Mouse (Mus musculus): ENCODE measurements around the gene Elavl4. TPM values are rescaled to one million over a fixed set of nuclear protein-coding genes. Genes with fewer than 3 reads are reported as not detected.

The Elavl4 gene
- polyA plus RNA-seq, 1 experiment from 2014 or later, result 18.7 TPM

DNA sequence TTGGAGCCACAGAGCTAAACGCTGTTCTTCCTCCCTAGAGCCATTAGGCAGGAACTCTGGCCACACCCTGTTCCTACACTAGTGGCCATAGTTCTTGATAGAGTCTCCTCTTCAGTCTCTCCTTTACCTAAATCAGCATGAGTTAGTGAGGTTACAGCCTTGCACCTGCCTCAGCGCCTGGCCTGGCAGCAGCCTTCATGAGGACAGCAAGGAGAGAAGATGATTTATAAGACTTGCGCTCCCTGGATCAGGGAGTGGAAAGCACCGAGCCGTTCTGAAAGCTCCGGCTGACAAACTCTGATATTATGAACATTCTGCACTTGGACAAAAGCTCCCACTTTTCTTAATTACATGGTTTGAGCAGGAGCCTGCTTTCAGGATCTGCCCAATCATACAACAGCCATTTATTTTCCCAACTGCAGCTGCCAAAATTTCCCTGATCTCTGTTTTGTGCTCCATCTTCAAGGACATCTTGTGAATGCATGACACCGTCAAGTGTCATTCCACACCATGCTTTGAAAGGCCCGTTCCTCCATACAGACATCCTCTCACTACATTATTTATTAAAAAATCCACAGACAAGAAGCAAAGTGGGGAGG lies 87.3 kb downstream of the Elavl4 start:
- WGBS, result 69% methylated on average over 8 of the region's 8 CpGs

DNA sequence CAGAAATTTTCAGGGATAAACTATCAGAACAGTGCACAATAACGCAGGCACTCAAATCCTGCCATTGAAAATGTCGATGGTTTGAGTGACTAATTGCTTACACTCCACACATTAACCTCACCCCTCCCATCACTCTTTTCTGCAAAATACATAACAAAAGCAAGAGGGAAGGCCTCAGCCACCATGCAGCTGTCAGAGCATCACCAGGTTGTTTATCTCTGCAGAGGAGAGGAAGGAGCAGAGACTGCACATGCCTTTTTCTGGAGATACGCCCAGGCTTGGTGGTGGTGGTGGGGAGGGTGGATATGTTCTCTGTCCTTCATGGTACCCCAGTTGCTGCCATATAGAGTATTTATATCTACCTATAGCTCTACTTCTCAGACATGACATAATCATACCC lies 94.3 kb downstream of the Elavl4 start:
- ATAC-seq (ENCODE audit: insufficient number of reproducible peaks, low FRiP score, low TSS enrichment, low read depth), result no peak
- no peak overlapping the region for H3K4me2 ChIP-seq (replicated peaks)
- 49% methylated on average over 3 of the region's 3 CpGs for WGBS
- H3K4me3 ChIP-seq (replicated peaks), result no peak overlapping the region
- H3K4me1 ChIP-seq, result no peaks in the 10 kb centered on the region
- H3K36me3 ChIP-seq, result no peaks in the 10 kb centered on the region
- no peak overlapping the region for H3K9ac ChIP-seq
- no peak overlapping the region for H3K27ac ChIP-seq (replicated peaks)
- no peaks in the 10 kb centered on the region for H3K9me3 ChIP-seq (replicated peaks)
- H3K27me3 ChIP-seq, result no peaks in the 10 kb centered on the region

More for the DNA sequence above, 87.3 kb downstream of the Elavl4 start:
- no peak overlapping the region for H3K27ac ChIP-seq (replicated peaks)
- H3K4me2 ChIP-seq (replicated peaks), result no peak overlapping the region
- no peaks in the 10 kb centered on the region for H3K4me1 ChIP-seq
- H3K9me3 ChIP-seq (replicated peaks), result no peaks in the 10 kb centered on the region
- ATAC-seq (ENCODE audit: insufficient number of reproducible peaks, low FRiP score, low TSS enrichment, low read depth), result no peak
- H3K4me3 ChIP-seq (replicated peaks), result no peak overlapping the region
- H3K36me3 ChIP-seq, result no peaks in the 10 kb centered on the region
- no peak overlapping the region for H3K9ac ChIP-seq
- no peaks in the 10 kb centered on the region for H3K27me3 ChIP-seq

DNA sequence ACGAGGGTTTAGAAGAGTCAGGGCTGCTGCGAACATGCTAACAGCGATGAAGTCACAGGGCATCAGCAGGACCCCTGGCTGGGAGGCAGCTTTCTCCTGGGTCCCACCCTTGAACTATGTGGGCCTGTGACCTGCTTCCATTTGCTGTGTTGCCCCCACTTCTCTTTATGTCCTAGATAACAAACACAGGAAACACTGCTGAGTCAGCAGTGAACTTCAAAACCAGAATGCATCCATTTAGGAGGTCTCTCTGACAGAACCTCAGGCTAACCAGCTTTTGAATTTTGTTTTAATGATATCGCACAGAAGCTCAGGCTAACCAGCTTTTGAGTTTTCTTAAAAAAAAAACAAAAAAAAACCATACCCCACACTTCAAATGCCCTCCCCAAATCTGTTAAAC lies 96.1 kb downstream of the Elavl4 start:
- no peak overlapping the region for H3K4me2 ChIP-seq (replicated peaks)
- 87% methylated on average over 4 of the region's 4 CpGs for WGBS
- H3K9me3 ChIP-seq (replicated peaks), result no peaks in the 10 kb centered on the region
- no peak overlapping the region for H3K4me3 ChIP-seq (replicated peaks)
- H3K27me3 ChIP-seq, result no peaks in the 10 kb centered on the region
- no peaks in the 10 kb centered on the region for H3K36me3 ChIP-seq
- H3K9ac ChIP-seq, result no peak overlapping the region
- H3K4me1 ChIP-seq, result no peaks in the 10 kb centered on the region
- no peak for ATAC-seq (ENCODE audit: insufficient number of reproducible peaks, low FRiP score, low TSS enrichment, low read depth)
- H3K27ac ChIP-seq (replicated peaks), result no peak overlapping the region

DNA sequence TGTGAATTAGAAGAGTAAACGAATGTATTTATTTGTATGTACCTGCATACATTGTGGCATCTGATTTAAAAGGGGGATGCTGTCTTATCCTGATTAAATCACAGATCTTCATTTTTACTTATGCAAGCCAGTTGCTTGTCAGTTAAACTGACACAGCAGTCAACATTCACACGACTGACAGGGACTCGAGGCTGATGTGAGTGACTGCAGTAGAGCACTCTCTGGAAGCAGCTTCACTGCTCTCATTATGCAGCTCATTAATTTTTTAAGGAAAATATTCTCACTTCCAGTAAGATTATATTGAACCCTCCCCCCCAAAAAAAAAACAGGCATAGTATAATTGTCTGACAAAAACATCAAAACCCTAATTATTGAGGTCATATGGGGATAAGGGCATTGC lies 101.7 kb downstream of the Elavl4 start:
- ATAC-seq (ENCODE audit: insufficient number of reproducible peaks, low FRiP score, low TSS enrichment, low read depth), result no peak
- H3K4me3 ChIP-seq (replicated peaks), result no peak overlapping the region
- no peak overlapping the region for H3K27ac ChIP-seq (replicated peaks)
- H3K9me3 ChIP-seq (replicated peaks), result no peaks in the 10 kb centered on the region
- no peaks in the 10 kb centered on the region for H3K4me1 ChIP-seq
- no peak overlapping the region for H3K9ac ChIP-seq
- no peaks in the 10 kb centered on the region for H3K36me3 ChIP-seq
- H3K4me2 ChIP-seq (replicated peaks), result no peak overlapping the region
- no peaks in the 10 kb centered on the region for H3K27me3 ChIP-seq
- 65% methylated on average over 3 of the region's 3 CpGs for WGBS

DNA sequence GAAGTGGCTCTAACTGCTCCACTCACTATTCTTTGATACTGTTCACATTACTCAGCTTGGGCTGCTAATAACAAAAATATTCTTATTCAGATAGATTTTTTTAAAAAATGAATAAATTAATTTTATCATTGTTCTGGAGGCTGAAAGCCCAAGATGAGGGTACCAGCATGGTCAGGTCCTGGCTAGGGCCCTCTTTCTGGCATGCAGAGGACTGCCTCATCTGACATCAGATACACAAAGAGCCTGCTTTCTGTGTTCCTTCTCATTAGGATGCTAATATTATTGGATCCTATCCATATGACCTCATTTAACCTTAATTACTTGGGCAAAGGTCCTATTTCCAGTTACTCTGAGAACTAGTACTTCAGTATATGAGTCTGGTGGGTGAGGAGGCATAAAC lies 108.8 kb downstream of the Elavl4 start:
- H3K36me3 ChIP-seq, result no peaks in the 10 kb centered on the region
- no peaks in the 10 kb centered on the region for H3K9me3 ChIP-seq (replicated peaks)
- no peak overlapping the region for H3K4me2 ChIP-seq (replicated peaks)
- ATAC-seq (ENCODE audit: insufficient number of reproducible peaks, low FRiP score, low TSS enrichment, low read depth), result no peak
- no peak overlapping the region for H3K9ac ChIP-seq
- no peaks in the 10 kb centered on the region for H3K4me1 ChIP-seq
- H3K27me3 ChIP-seq, result no peaks in the 10 kb centered on the region
- no peak overlapping the region for H3K4me3 ChIP-seq (replicated peaks)
- H3K27ac ChIP-seq (replicated peaks), result no peak overlapping the region

DNA sequence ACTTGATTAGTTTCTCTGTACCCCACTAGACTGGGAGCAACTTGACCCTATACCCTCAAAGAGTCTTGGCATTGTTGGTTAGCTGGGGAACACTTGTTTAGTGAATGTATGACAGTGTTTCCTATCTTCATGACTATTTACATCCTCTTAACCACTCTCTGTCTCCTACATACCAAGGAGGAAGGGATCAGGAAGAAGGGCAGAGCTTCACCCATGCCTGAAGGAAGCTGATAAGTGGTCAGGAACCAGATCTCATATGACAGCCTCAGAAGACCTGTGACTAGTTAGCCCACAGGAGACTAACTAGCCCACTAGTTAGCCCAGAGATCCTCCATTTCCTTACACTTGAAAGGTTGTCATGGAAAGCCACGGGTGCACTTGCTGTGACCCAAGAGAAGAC lies 117.2 kb downstream of the Elavl4 start:
- no peaks in the 10 kb centered on the region for H3K27me3 ChIP-seq
- no peak overlapping the region for H3K9ac ChIP-seq
- no peaks in the 10 kb centered on the region for H3K4me1 ChIP-seq
- ATAC-seq (ENCODE audit: insufficient number of reproducible peaks, low FRiP score, low TSS enrichment, low read depth), result no peak
- no peaks in the 10 kb centered on the region for H3K9me3 ChIP-seq (replicated peaks)
- 85% methylated on average over 1 of the region's 1 CpGs for WGBS
- no peak overlapping the region for H3K4me2 ChIP-seq (replicated peaks)
- H3K36me3 ChIP-seq, result no peaks in the 10 kb centered on the region
- H3K27ac ChIP-seq (replicated peaks), result no peak overlapping the region
- no peak overlapping the region for H3K4me3 ChIP-seq (replicated peaks)

DNA sequence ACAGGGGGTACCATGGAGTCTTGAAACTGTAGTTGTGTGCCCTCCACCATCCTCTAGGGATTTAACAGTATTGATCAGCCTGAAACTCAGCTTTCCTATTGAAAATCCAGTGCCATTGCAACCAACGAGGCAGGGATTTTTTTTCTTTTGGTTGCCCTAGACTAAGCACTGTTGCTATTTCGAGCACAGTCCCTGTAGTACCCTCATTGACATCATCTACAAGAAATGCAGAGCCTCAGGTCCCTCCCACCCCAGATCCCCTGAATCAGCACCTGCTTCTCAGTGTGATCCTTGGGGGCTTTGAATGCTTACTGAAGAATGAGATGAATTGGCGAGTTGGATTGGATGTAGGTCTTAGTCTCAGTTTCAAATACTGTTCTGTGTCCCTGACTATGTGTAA lies 119.4 kb downstream of the Elavl4 start:
- ATAC-seq (ENCODE audit: insufficient number of reproducible peaks, low FRiP score, low TSS enrichment, low read depth), result peak; percentile 51; the same call in 1 of the 2 replicates
- WGBS, result 68% methylated on average over 3 of the region's 3 CpGs
- no peaks in the 10 kb centered on the region for H3K36me3 ChIP-seq
- no peak overlapping the region for H3K9ac ChIP-seq
- no peak overlapping the region for H3K27ac ChIP-seq (replicated peaks)
- no peaks in the 10 kb centered on the region for H3K4me1 ChIP-seq
- H3K27me3 ChIP-seq, result no peaks in the 10 kb centered on the region
- no peaks in the 10 kb centered on the region for H3K9me3 ChIP-seq (replicated peaks)
- H3K4me2 ChIP-seq (replicated peaks), result no peak overlapping the region
- H3K4me3 ChIP-seq (replicated peaks), result no peak overlapping the region

DNA sequence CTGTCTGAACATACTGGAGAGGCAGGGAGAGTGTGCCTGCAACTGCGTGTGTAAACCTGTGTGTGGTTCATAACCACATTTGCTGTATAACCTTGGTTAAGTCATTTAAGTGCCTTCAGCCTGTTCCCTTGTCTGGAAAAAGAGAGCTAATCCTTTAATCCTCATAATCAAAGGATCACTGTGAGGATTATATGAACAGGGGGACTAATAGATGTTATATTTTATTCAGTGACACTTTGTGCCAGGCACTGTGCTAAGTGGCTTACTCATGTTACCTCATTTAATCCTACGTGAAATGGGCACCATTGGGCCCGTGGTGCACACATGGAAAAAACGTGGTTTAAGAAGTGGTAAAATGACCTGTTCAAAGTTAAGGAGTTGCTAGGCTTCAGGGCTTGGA lies 119.9 kb downstream of the Elavl4 start:
- no peaks in the 10 kb centered on the region for H3K36me3 ChIP-seq
- no peak overlapping the region for H3K9ac ChIP-seq
- H3K4me1 ChIP-seq, result no peaks in the 10 kb centered on the region
- no peaks in the 10 kb centered on the region for H3K27me3 ChIP-seq
- H3K4me2 ChIP-seq (replicated peaks), result no peak overlapping the region
- H3K9me3 ChIP-seq (replicated peaks), result no peaks in the 10 kb centered on the region
- H3K4me3 ChIP-seq (replicated peaks), result no peak overlapping the region
- no peak overlapping the region for H3K27ac ChIP-seq (replicated peaks)
- 49% methylated on average over 4 of the region's 4 CpGs for WGBS
- 0 out of 2 replicates have a peak, but pooled peaks have one; percentile 22 for ATAC-seq (ENCODE audit: insufficient number of reproducible peaks, low FRiP score, low TSS enrichment, low read depth)

DNA sequence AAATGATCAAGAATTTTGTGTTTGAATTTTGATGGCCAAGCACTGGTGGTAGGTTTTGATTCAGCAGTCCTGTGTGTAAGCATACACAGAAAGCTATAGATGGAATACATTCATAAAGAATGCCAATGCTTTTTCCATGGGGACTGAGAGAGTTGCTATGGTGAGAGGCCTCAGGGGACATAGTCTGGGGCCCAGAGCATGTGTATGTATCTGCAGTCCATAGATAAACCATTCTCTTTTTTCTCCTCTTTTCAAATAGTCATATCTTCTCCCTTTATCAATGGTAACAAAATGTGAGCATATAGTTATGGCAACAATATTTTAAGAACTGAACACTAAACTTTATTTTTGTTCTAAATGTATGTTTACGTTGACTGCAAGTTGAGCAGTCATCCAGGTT lies 122.1 kb downstream of the Elavl4 start:
- H3K9me3 ChIP-seq (replicated peaks), result no peaks in the 10 kb centered on the region
- H3K4me3 ChIP-seq (replicated peaks), result no peak overlapping the region
- H3K4me2 ChIP-seq (replicated peaks), result no peak overlapping the region
- H3K27me3 ChIP-seq, result no peaks in the 10 kb centered on the region
- no peak overlapping the region for H3K9ac ChIP-seq
- WGBS, result 90% methylated on average over 1 of the region's 1 CpGs
- no peak overlapping the region for H3K27ac ChIP-seq (replicated peaks)
- H3K36me3 ChIP-seq, result no peaks in the 10 kb centered on the region
- no peak for ATAC-seq (ENCODE audit: insufficient number of reproducible peaks, low FRiP score, low TSS enrichment, low read depth)
- no peaks in the 10 kb centered on the region for H3K4me1 ChIP-seq

DNA sequence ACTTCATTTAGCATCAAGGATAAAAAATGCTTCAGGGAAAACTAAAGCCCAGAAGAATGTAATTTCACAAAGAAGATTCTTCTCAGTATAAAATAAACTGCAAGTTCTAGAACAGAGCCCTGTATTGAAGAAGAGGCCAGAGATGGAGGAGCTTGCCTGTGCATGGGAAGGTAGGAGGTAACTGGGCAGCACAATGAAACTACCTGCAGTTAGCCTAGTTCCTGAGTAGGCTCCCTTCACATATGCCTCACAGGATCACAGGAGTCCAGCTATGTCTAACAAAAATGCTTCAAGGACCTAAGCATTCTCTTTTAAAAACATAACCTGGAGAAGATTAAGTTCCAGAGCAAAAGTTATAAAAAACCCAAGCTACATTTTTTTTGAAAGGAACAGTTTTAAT lies 122.5 kb downstream of the Elavl4 start:
- Histone ChIP-seq H3K4me2 (replicated peaks) (no peak overlapping the region), H3K36me3 (no peaks in the 10 kb centered on the region), H3K9ac (no peak overlapping the region), H3K27ac (replicated peaks) (no peak overlapping the region), H3K4me1 (no peaks in the 10 kb centered on the region), H3K27me3 (no peaks in the 10 kb centered on the region), H3K4me3 (replicated peaks) (no peak overlapping the region), H3K9me3 (replicated peaks) (no peaks in the 10 kb centered on the region)
- ATAC-seq (ENCODE audit: insufficient number of reproducible peaks, low FRiP score, low TSS enrichment, low read depth), result no peak

DNA sequence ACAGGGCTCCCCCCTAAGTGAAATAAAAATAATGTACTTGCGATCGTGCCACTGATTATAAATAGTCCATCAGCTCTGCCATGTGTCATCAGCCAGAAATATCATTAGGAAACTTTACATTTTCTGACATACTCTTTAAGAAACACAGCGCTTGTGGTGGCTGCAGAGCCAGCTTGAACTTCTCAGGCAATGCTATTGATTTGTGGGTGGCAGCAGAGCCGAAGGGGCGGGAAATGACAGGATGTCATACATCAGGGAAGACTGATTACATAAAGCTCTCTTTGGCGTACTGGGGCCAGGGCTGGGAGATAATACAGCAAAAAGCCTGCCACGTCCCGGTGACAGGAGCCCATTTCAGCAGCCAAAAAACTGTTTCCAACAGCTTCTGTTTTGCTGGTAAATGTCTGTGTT lies 124.1 kb downstream of the Elavl4 start:
- no peak overlapping the region for H3K4me3 ChIP-seq (replicated peaks)
- no peaks in the 10 kb centered on the region for H3K27me3 ChIP-seq
- WGBS, result 76% methylated on average over 8 of the region's 8 CpGs
- no peak overlapping the region for H3K27ac ChIP-seq (replicated peaks)
- H3K4me2 ChIP-seq (replicated peaks), result no peak overlapping the region
- no peaks in the 10 kb centered on the region for H3K9me3 ChIP-seq (replicated peaks)
- H3K4me1 ChIP-seq, result no peaks in the 10 kb centered on the region
- no peaks in the 10 kb centered on the region for H3K36me3 ChIP-seq
- ATAC-seq (ENCODE audit: insufficient number of reproducible peaks, low FRiP score, low TSS enrichment, low read depth), result no peak
- H3K9ac ChIP-seq, result no peak overlapping the region

DNA sequence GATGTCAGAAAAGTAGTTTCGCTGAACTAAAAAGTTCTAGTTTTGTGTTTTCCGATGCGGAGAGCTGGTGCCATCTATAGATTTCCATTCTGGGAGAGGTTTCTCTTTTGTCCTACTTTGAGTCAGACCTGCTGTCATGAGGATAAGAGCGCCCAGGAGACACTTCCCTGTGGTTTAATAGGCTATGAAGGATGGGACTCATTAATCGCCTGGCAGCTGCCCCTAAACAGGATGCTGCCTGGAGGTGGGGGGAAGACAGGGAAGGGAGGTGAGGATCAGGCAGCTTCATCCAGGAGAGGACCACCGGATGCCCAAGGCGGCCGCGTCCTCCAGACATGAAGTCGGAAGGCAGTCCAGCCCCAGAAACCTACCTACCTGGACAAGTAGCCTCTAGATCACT lies 126.2 kb downstream of the Elavl4 start:
- H3K4me3 ChIP-seq (replicated peaks), result no peak overlapping the region
- H3K9me3 ChIP-seq (replicated peaks), result no peaks in the 10 kb centered on the region
- H3K4me1 ChIP-seq, result no peaks in the 10 kb centered on the region
- no peak overlapping the region for H3K9ac ChIP-seq
- WGBS, result 81% methylated on average over 10 of the region's 10 CpGs
- no peaks in the 10 kb centered on the region for H3K27me3 ChIP-seq
- no peak for ATAC-seq (ENCODE audit: insufficient number of reproducible peaks, low FRiP score, low TSS enrichment, low read depth)
- no peak overlapping the region for H3K27ac ChIP-seq (replicated peaks)
- H3K36me3 ChIP-seq, result no peaks in the 10 kb centered on the region
- H3K4me2 ChIP-seq (replicated peaks), result no peak overlapping the region
